Mouse (Mus musculus): ENCODE measurements at regions not wholly inside any gene's neighbourhood (a gene's known extent, or its start where the extent isn't known, plus 50 kb on each side); places are given as distances from the start of the nearest gene placed in this dataset.

- no peak for TF ChIP-seq POLR2A (IDR thresholded peaks at IDR 0.05; ENCODE audit: extremely low read depth, insufficient read depth, low read length)
- TF ChIP-seq CTCF (IDR thresholded peaks at IDR 0.05; ENCODE audit: low read depth, low read length): no peak
Observed at GRCm38 (mm10) chr9:24878384-24879174, 104.5 kb upstream of the Tbx20 start.

Data from liver, adult 2 months (tissue).